Mouse (Mus musculus) testis, postnatal 14 days (tissue): ENCODE results near the gene Gm16440.
A peak's percentile ranks its signal among the peaks of the same experiment; 100 is the strongest.
"Not testable (repeated sequence)": the region's sequence is repeated elsewhere in the genome, so short reads cannot be mapped to it uniquely, and the experiment has no call there.

Experiments
- DNase-seq: peaks from one replicate; pipeline ENCODE4 v3.0.0; 2021; ENCODE audit warnings: low spot score

The Gm16440 gene

GRCm38 (mm10) chr14:6390219-6390618, at the start of gene Gm16440:
Gene Gm16440, minus strand, starts transcription at chr14:6390319.
- DNase-seq: not testable (repeated sequence)

DNA sequence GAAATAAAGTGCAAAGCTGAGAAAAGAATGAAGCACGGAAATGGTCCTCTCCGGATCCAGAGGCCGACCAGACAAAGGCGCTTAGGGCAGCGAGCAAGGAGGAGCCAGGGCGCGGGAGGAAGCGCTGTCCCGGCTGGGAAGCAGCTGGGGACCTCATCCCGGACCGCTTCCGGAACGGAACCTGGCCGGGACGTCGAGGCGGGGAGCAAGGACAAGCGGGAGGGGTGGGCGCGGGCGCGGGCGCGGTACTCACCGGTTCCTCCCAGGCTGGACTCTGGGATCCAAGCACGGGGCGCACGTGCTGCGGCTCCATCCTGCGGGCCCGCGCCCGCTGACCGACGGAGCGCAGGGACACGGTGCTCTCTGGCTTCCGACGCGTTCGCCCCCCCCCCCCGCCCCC, 36.6 kb upstream of the Gm16440 start:
- DNase-seq: peak; percentile 17

GRCm38 (mm10) chr14:6426353-6426752, 36.2 kb upstream of the Gm16440 start:
- peak; percentile 3 for DNase-seq

DNA sequence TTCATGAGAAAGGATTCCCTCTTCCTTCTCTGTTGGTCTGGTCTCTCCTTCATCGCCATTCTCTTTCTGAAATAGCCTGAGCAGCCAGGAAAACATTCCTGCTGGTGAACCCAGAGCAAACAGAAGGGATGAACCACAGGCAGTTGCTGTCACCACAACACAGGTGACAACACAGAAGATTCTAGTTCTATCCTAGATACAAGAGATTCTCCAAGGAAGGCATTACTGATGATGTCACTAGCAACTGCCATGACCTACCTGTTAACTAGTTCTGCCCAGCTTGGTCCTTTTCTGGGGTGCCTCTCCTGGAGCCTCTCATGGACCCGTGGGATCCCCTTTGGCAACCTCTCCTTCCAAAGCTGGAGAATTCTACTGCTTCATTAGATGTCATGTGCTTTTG, 22.3 kb upstream of the Gm16440 start, which contains the start of gene Gm3591:
TSS of gene Gm3591 (minus strand) at position 101 of the 400 bp plus-strand sequence.
- not testable (repeated sequence) for DNase-seq

GRCm38 (mm10) chr14:6343578-6343977, 46.5 kb downstream of the Gm16440 start, which contains the start of gene Gm3618:
Gene Gm3618, minus strand, starts transcription at chr14:6343678.
- DNase-seq: not testable (repeated sequence)
